Mouse (Mus musculus) liver, adult (tissue): Measurements from ENCODE around the gene C130060K24Rik.

Experiments
- GATA4 ChIP-seq: IDR thresholded peaks from 2 replicates; pipeline ENCODE4 v1.6.1; 2014; ENCODE audit warnings: mild to moderate bottlenecking, low read length; ENCODE audit not compliant: insufficient replicate concordance

C130060K24Rik gene

GRCm38 (mm10) chr6:65380918-65381772, at the start of gene C130060K24Rik:
C130060K24Rik (plus strand) TSS chr6:65381105.
- no peak for TF ChIP-seq GATA4

- TF ChIP-seq GATA4 = no peak
Observed at GRCm38 (mm10) chr6:65334246-65334645, 46.7 kb upstream of the C130060K24Rik start.

- no peak for TF ChIP-seq GATA4
Observed at GRCm38 (mm10) chr6:65339391-65339790, 41.5 kb upstream of the C130060K24Rik start.

GRCm38 (mm10) chr6:65341360-65341759, 39.5 kb upstream of the C130060K24Rik start:
- no peak for TF ChIP-seq GATA4

GRCm38 (mm10) chr6:65347736-65348135, 33.2 kb upstream of the C130060K24Rik start:
- no peak for TF ChIP-seq GATA4

- no peak for TF ChIP-seq GATA4
Observed at GRCm38 (mm10) chr6:65348255-65348654, 32.6 kb upstream of the C130060K24Rik start.

- no peak for TF ChIP-seq GATA4
Observed at GRCm38 (mm10) chr6:65351622-65352021, 29.3 kb upstream of the C130060K24Rik start.

- no peak for TF ChIP-seq GATA4
Observed at GRCm38 (mm10) chr6:65375918-65376317, 5.0 kb upstream of the C130060K24Rik start.

- TF ChIP-seq GATA4 = no peak
Observed at GRCm38 (mm10) chr6:65421888-65422287, 41.0 kb downstream of the C130060K24Rik start.

- TF ChIP-seq GATA4 = no peak
Observed at GRCm38 (mm10) chr6:65427065-65427464, 46.2 kb downstream of the C130060K24Rik start.

- no peak for TF ChIP-seq GATA4
Observed at GRCm38 (mm10) chr6:65433159-65433558, 52.3 kb downstream of the C130060K24Rik start.

GRCm38 (mm10) chr6:65453465-65453864, 72.6 kb downstream of the C130060K24Rik start:
- no peak for TF ChIP-seq GATA4

- no peak for TF ChIP-seq GATA4
Observed at GRCm38 (mm10) chr6:65465294-65465693, 84.4 kb downstream of the C130060K24Rik start.

- TF ChIP-seq GATA4 = no peak
Observed at GRCm38 (mm10) chr6:65470320-65470719, 89.4 kb downstream of the C130060K24Rik start.

- TF ChIP-seq GATA4 = no peak
Observed at GRCm38 (mm10) chr6:65472455-65472854, 91.5 kb downstream of the C130060K24Rik start.

GRCm38 (mm10) chr6:65498786-65499185, 117.9 kb downstream of the C130060K24Rik start:
- no peak for TF ChIP-seq GATA4
